Mouse (Mus musculus): ENCODE measurements around the gene Pard3. TPM values are rescaled to one million over a fixed set of nuclear protein-coding genes. Genes with fewer than 3 reads are reported as not detected.
"Not testable (repeated sequence)": the region's sequence is repeated elsewhere in the genome, so short reads cannot be mapped to it uniquely, and the experiment has no call there.

The Pard3 gene
- polyA plus RNA-seq, 1 experiment from 2014 or later: 14.6 TPM

- Histone ChIP-seq H3K36me3 (ENCODE audit: control insufficient read depth, insufficient read depth, low read length) (no peaks in the 10 kb centered on the region), H3K27ac (ENCODE audit: low read length) (no peak overlapping the region), H3K9ac (ENCODE audit: low read depth, low read length) (no peak overlapping the region), H3K4me1 (ENCODE audit: control insufficient read depth, insufficient read depth, low read length) (peaks cover 4% of the 10 kb centered on the region; the same call in 1 of the 2 replicates), H3K4me3 (ENCODE audit: low read depth, low read length) (no peak overlapping the region), H3K27me3 (ENCODE audit: control insufficient read depth, insufficient read depth, low read depth, low read length) (no peaks in the 10 kb centered on the region), H3K9me3 (replicated peaks; ENCODE audit: control insufficient read depth, low read length, poor library complexity, severe bottlenecking) (no peaks in the 10 kb centered on the region), H3K4me2 (ENCODE audit: low read length) (no peak overlapping the region)
- ATAC-seq: 0 out of 2 replicates have a peak, but pooled peaks have one; percentile 32
- 57% methylated on average over 3 of the region's 3 CpGs for WGBS
These were observed 88.0 kb downstream of the Pard3 start for GRCm38 (mm10) chr8:127151706-127152105.

DNA sequence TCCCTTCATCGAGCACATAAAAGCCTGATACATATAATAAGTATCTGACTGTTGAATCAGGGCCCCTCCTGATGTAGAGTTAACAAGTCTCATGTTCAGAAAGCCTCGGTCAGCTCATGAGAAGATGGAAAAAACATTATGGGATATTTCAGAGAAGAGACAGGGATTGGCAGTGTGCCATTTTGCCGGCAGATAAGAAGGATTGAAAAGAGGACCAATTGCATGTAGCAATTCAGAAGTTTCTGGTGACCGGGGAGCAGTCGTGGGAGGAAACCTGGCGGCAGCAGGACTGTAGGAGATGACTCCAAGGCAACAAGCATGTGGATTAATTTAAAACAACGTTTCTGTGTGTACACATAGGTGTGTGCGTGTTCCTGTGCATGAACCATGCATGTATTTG, 93.4 kb downstream of the Pard3 start:
- Histone ChIP-seq H3K4me1 (ENCODE audit: control insufficient read depth, insufficient read depth, low read length) (no peaks in the 10 kb centered on the region), H3K4me2 (ENCODE audit: low read length) (no peak overlapping the region), H3K36me3 (ENCODE audit: control insufficient read depth, insufficient read depth, low read length) (no peaks in the 10 kb centered on the region), H3K9ac (ENCODE audit: low read depth, low read length) (no peak overlapping the region), H3K27ac (ENCODE audit: low read length) (no peak overlapping the region), H3K4me3 (ENCODE audit: low read depth, low read length) (no peak overlapping the region), H3K27me3 (ENCODE audit: control insufficient read depth, insufficient read depth, low read depth, low read length) (no peaks in the 10 kb centered on the region), H3K9me3 (replicated peaks; ENCODE audit: control insufficient read depth, low read length, poor library complexity, severe bottlenecking) (no peaks in the 10 kb centered on the region)
- WGBS: 71% methylated on average over 8 of the region's 8 CpGs
- ATAC-seq: no peak

DNA sequence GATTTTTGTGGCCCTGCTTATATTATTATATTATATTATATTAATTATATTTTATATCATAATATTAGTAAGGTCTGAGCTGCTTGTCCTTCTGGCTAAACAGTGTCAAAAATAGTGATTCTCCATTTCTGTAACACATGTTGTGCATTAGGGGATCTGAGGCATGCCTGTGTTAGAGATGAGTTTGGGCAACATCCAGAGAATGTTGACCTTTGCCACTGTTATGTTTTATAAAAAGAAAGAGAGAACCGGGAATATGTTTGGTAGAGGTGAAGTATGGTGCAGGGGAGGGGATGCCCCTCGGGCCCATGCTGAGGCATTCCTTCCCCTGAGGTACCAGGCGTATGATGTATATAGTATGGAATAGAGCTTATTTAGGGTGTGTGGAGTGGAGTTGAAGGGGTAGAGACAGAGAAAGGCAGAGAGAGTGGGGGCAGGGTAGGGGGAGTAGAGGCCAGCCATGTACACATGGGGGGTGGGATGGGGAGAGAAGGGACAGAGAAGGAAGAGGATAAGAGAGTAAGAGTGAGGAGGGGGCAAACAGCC, 95.8 kb downstream of the Pard3 start:
- Histone ChIP-seq H3K4me1 (ENCODE audit: control insufficient read depth, insufficient read depth, low read length) (no peaks in the 10 kb centered on the region), H3K4me3 (ENCODE audit: low read depth, low read length) (no peak overlapping the region), H3K9me3 (replicated peaks; ENCODE audit: control insufficient read depth, low read length, poor library complexity, severe bottlenecking) (no peaks in the 10 kb centered on the region), H3K27ac (ENCODE audit: low read length) (no peak overlapping the region), H3K9ac (ENCODE audit: low read depth, low read length) (no peak overlapping the region), H3K36me3 (ENCODE audit: control insufficient read depth, insufficient read depth, low read length) (no peaks in the 10 kb centered on the region), H3K27me3 (ENCODE audit: control insufficient read depth, insufficient read depth, low read depth, low read length) (no peaks in the 10 kb centered on the region), H3K4me2 (ENCODE audit: low read length) (no peak overlapping the region)
- ATAC-seq: no peak
- WGBS: 78% methylated on average over 3 of the region's 3 CpGs

DNA sequence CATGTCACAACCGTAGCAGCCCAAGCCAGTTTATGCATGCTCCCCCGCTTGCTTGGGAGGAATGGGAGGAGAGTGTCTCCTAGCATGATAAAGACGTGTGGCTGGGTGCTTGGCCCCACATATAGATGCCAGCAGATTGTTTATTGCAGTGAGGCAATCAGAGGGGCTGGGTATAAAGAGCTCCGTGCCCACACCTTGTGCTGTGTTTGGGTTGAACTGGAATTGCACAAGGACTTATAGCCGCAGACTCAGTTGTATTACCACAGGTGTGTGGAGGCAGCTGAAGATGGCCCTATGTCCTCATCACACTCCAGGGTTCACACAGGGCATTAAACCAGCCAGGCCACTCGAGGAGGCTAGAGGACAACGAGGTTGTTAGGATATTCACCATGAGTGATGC, 98.2 kb downstream of the Pard3 start:
- ATAC-seq: no peak

DNA sequence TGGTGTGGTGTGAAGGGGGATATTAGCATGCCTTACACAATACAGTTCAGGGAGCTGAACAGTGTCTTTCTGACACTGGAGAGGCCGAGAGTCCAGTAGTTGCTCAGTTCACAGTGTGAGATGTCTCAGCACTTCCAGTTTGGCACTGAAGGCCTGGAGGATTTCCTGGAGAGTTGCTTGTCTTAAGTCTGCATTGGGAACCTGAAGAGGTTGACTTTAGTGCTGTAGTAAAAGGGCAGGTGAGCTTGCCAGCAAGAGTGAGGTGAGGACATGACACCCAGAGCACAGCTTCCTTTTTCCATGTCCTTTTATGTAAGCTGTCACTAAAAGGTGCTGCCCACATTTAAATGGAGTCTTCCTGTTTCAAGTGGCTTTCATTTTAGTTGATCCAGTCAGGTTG, 99.1 kb downstream of the Pard3 start:
- no peaks in the 10 kb centered on the region for H3K27me3 ChIP-seq (ENCODE audit: control insufficient read depth, insufficient read depth, low read depth, low read length)
- no peak for ATAC-seq
- no peaks in the 10 kb centered on the region for H3K36me3 ChIP-seq (ENCODE audit: control insufficient read depth, insufficient read depth, low read length)
- H3K4me1 ChIP-seq (ENCODE audit: control insufficient read depth, insufficient read depth, low read length): no peaks in the 10 kb centered on the region
- H3K4me2 ChIP-seq (ENCODE audit: low read length): no peak overlapping the region
- no peak overlapping the region for H3K9ac ChIP-seq (ENCODE audit: low read depth, low read length)
- H3K27ac ChIP-seq (ENCODE audit: low read length): no peak overlapping the region
- H3K4me3 ChIP-seq (ENCODE audit: low read depth, low read length): no peak overlapping the region
- H3K9me3 ChIP-seq (replicated peaks; ENCODE audit: control insufficient read depth, low read length, poor library complexity, severe bottlenecking): no peaks in the 10 kb centered on the region
- WGBS: 82% methylated on average over 1 of the region's 1 CpGs

More for the DNA sequence above, 98.2 kb downstream of the Pard3 start:
- Histone ChIP-seq H3K9ac (ENCODE audit: low read depth, low read length) (no peak overlapping the region), H3K27me3 (ENCODE audit: control insufficient read depth, insufficient read depth, low read depth, low read length) (no peaks in the 10 kb centered on the region), H3K36me3 (ENCODE audit: control insufficient read depth, insufficient read depth, low read length) (no peaks in the 10 kb centered on the region), H3K4me3 (ENCODE audit: low read depth, low read length) (no peak overlapping the region), H3K4me1 (ENCODE audit: control insufficient read depth, insufficient read depth, low read length) (no peaks in the 10 kb centered on the region), H3K9me3 (replicated peaks; ENCODE audit: control insufficient read depth, low read length, poor library complexity, severe bottlenecking) (no peaks in the 10 kb centered on the region), H3K27ac (ENCODE audit: low read length) (no peak overlapping the region), H3K4me2 (ENCODE audit: low read length) (no peak overlapping the region)
- 93% methylated on average over 7 of the region's 7 CpGs for WGBS

DNA sequence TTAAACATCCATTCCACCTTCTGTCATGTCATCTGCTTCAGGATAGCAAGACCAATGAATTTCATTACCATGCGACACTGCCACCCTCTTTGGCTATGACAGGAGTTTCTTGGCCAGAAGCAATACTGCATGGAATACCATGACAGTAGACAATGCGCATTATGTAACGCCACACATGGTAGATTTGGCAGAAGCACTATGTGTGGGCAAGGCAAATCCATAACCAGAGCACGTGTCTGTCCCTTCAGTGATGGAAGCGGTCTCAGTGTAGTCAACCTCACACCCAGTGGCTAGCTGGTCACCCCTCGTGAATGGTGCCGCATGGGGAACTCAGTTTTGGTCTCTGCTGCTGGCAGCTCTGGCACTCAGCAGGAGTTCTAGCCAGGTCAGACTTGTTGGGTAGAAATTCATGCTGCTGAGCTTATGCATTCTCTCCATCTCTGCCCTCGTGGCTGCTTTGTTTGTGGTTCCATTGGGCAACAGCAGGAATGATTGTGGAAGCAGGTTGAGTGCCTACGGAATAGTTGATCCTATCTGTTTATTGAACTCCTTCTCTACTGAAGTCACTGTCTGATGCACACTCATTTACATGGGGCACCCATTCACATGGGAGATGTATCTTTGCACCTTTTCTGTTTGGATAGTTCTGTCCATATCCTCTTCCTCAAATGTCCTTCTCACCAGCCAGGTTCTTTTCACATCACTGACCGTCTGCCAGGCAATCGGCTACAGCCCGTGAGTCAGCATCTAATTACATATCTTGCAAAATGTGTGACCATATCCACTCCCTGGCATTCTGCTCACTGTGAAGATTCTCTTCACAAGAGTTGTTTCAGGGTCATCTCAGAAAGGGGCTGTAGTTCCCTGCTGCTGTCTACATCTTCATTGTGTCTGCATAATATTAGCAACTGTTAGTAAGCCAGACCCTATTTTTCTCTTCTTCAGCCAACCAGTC, 100.9 kb downstream of the Pard3 start:
- no peak overlapping the region for H3K4me2 ChIP-seq (ENCODE audit: low read length)
- WGBS: 92% methylated on average over 12 of the region's 12 CpGs
- no peak overlapping the region for H3K27ac ChIP-seq (ENCODE audit: low read length)
- H3K4me3 ChIP-seq (ENCODE audit: low read depth, low read length): no peak overlapping the region
- ATAC-seq: no peak
- no peak overlapping the region for H3K9ac ChIP-seq (ENCODE audit: low read depth, low read length)
- no peaks in the 10 kb centered on the region for H3K36me3 ChIP-seq (ENCODE audit: control insufficient read depth, insufficient read depth, low read length)
- no peaks in the 10 kb centered on the region for H3K4me1 ChIP-seq (ENCODE audit: control insufficient read depth, insufficient read depth, low read length)
- H3K27me3 ChIP-seq (ENCODE audit: control insufficient read depth, insufficient read depth, low read depth, low read length): no peaks in the 10 kb centered on the region
- no peaks in the 10 kb centered on the region for H3K9me3 ChIP-seq (replicated peaks; ENCODE audit: control insufficient read depth, low read length, poor library complexity, severe bottlenecking)

DNA sequence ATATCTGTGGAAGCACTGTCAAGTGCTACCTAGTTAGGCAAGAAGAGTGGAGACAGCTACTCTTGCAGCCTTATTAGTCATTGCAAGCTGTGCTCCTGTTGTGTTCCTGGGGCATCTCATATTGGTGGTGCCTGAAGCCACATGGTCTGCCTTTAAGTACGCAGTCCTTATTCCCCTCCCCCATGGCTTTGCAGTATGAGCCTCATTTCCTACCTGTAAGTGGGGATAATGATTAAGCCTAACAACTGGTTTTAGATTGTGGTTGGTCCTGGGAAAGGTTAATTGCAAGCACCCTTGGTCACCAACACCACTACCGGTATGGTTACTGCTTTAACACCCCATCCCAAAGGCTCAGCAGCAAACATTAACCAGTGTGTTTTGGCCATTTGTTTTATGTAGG, 104.8 kb downstream of the Pard3 start:
- no peak overlapping the region for H3K4me3 ChIP-seq (ENCODE audit: low read depth, low read length)
- H3K9me3 ChIP-seq (replicated peaks; ENCODE audit: control insufficient read depth, low read length, poor library complexity, severe bottlenecking): no peaks in the 10 kb centered on the region
- no peak for ATAC-seq
- H3K4me2 ChIP-seq (ENCODE audit: low read length): no peak overlapping the region
- H3K9ac ChIP-seq (ENCODE audit: low read depth, low read length): no peak overlapping the region
- 86% methylated on average over 2 of the region's 2 CpGs for WGBS
- H3K4me1 ChIP-seq (ENCODE audit: control insufficient read depth, insufficient read depth, low read length): no peaks in the 10 kb centered on the region
- no peaks in the 10 kb centered on the region for H3K36me3 ChIP-seq (ENCODE audit: control insufficient read depth, insufficient read depth, low read length)
- no peak overlapping the region for H3K27ac ChIP-seq (ENCODE audit: low read length)
- no peaks in the 10 kb centered on the region for H3K27me3 ChIP-seq (ENCODE audit: control insufficient read depth, insufficient read depth, low read depth, low read length)

GRCm38 (mm10) chr8:127169361-127169760, 105.7 kb downstream of the Pard3 start:
- no peak overlapping the region for H3K27ac ChIP-seq (ENCODE audit: low read length)
- no peak overlapping the region for H3K9ac ChIP-seq (ENCODE audit: low read depth, low read length)
- no peak for ATAC-seq
- 97% methylated on average over 5 of the region's 5 CpGs for WGBS
- no peaks in the 10 kb centered on the region for H3K4me1 ChIP-seq (ENCODE audit: control insufficient read depth, insufficient read depth, low read length)
- H3K4me2 ChIP-seq (ENCODE audit: low read length): no peak overlapping the region
- H3K27me3 ChIP-seq (ENCODE audit: control insufficient read depth, insufficient read depth, low read depth, low read length): no peaks in the 10 kb centered on the region
- H3K9me3 ChIP-seq (replicated peaks; ENCODE audit: control insufficient read depth, low read length, poor library complexity, severe bottlenecking): no peaks in the 10 kb centered on the region
- H3K36me3 ChIP-seq (ENCODE audit: control insufficient read depth, insufficient read depth, low read length): no peaks in the 10 kb centered on the region
- no peak overlapping the region for H3K4me3 ChIP-seq (ENCODE audit: low read depth, low read length)

- not testable (repeated sequence) for H3K9me3 ChIP-seq (replicated peaks; ENCODE audit: control insufficient read depth, low read length, poor library complexity, severe bottlenecking); H3K9ac ChIP-seq (ENCODE audit: low read depth, low read length); H3K4me3 ChIP-seq (ENCODE audit: low read depth, low read length); H3K36me3 ChIP-seq (ENCODE audit: control insufficient read depth, insufficient read depth, low read length); H3K27me3 ChIP-seq (ENCODE audit: control insufficient read depth, insufficient read depth, low read depth, low read length); H3K4me2 ChIP-seq (ENCODE audit: low read length); H3K27ac ChIP-seq (ENCODE audit: low read length); H3K4me1 ChIP-seq (ENCODE audit: control insufficient read depth, insufficient read depth, low read length); ATAC-seq
- WGBS: 74% methylated on average over 2 of the region's 2 CpGs
These were observed 106.7 kb downstream of the Pard3 start for GRCm38 (mm10) chr8:127170372-127170771.
